Mouse (Mus musculus) brain, embryonic 14.5 days (tissue): Measurements from ENCODE around the gene Chchd1.

Experiments used
- CTCF ChIP-seq: fragments of 200-500 bp; IDR thresholded peaks from 2 replicates; pipeline ENCODE4 v1.5.1; 2012; ENCODE audit warnings: inconsistent platforms, mild to moderate bottlenecking, moderate library complexity, borderline replicate concordance; ENCODE audit not compliant: insufficient read depth, insufficient read length; ENCODE audit errors: extremely low read depth
- POLR2A ChIP-seq: fragments of 200-500 bp; IDR thresholded peaks from 2 replicates; pipeline ENCODE4 v1.6.1; 2012; ENCODE audit warnings: mild to moderate bottlenecking, inconsistent platforms, borderline replicate concordance; ENCODE audit not compliant: poor library complexity, insufficient read depth, insufficient read length, severe bottlenecking; ENCODE audit errors: extremely low read depth

DNA sequence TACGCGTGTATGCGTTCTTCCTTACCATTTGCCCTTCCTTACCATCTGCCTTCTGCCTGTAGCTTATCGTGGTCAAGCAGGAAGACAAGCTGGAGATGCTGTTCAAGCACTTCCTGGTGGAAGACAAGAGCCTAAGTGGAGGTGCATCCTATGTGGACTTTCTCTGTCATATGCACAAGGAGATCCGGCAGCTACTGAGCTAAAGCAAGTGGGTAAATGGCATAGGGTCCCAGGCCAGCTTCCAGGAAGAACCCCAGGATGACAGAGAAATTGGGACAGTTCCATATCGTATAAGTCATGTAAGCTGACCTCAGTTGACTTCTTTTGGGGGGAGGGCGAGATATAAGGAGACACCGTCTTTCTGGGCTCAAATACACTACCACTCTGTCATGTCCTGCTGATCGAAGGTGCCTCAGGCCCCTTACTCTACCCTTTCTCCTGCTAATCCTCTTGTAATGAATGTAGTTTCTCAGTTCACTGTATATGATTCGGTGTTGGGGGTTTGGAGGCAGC is 9.2 kb upstream of the Chchd1 start:
- no peak for TF ChIP-seq CTCF
- TF ChIP-seq POLR2A, result no peak
